Mouse (Mus musculus) embryo, embryonic 9.5 days (tissue): ENCODE data around the gene Slc5a6.
A peak's percentile ranks its signal among the peaks of the same experiment; 100 is the strongest.
"Not testable (repeated sequence)": the region's sequence is repeated elsewhere in the genome, so short reads cannot be mapped to it uniquely, and the experiment has no call there.

Source experiments
- DNase-seq: peaks from one replicate; pipeline ENCODE4 v3.0.0-alpha.2; 2017; ENCODE audit errors: extremely low spot score

Slc5a6 gene

GRCm38 (mm10) chr5:31069810-31070209, 21.1 kb upstream of the Slc5a6 start:
- DNase-seq = no peak

- no peak for DNase-seq
These were observed 6.8 kb upstream of the Slc5a6 start for GRCm38 (mm10) chr5:31055216-31056140.

- peak; percentile 96 for DNase-seq
These were observed 5.8 kb upstream of the Slc5a6 start, which contains the start of gene Cad for GRCm38 (mm10) chr5:31054261-31055215. Cad (plus strand) TSS chr5:31054780.

- not testable (repeated sequence) for DNase-seq
These were observed 5.0 kb upstream of the Slc5a6 start for GRCm38 (mm10) chr5:31053728-31054127.

- DNase-seq = no peak
These were observed 1.7 kb upstream of the Slc5a6 start for GRCm38 (mm10) chr5:31050427-31050826.

- DNase-seq = peak; percentile 99
These were observed 619 bp downstream of the Slc5a6 start, which contains the start of gene Atraid for GRCm38 (mm10) chr5:31047848-31048762. Atraid (plus strand) TSS chr5:31048312.

- no peak for DNase-seq
These were observed 1.6 kb downstream of the Slc5a6 start for GRCm38 (mm10) chr5:31047074-31047473.

- no peak for DNase-seq
These were observed 2.3 kb downstream of the Slc5a6 start for GRCm38 (mm10) chr5:31046416-31046815.

GRCm38 (mm10) chr5:31038171-31038845, 10.4 kb downstream of the Slc5a6 start:
- DNase-seq = no peak

GRCm38 (mm10) chr5:31036556-31036955, 12.2 kb downstream of the Slc5a6 start:
- DNase-seq = not testable (repeated sequence)

GRCm38 (mm10) chr5:31034669-31035068, 14.1 kb downstream of the Slc5a6 start:
- no peak for DNase-seq

- no peak for DNase-seq
These were observed 17.2 kb downstream of the Slc5a6 start for GRCm38 (mm10) chr5:31031508-31031907.

GRCm38 (mm10) chr5:31030926-31031325, 17.8 kb downstream of the Slc5a6 start:
- no peak for DNase-seq

GRCm38 (mm10) chr5:31024641-31025040, 24.1 kb downstream of the Slc5a6 start:
- DNase-seq = no peak

- DNase-seq = no peak
These were observed 25.5 kb downstream of the Slc5a6 start for GRCm38 (mm10) chr5:31023254-31023653.

GRCm38 (mm10) chr5:31022690-31023089, 26.0 kb downstream of the Slc5a6 start:
- DNase-seq = no peak

GRCm38 (mm10) chr5:31021790-31022189, 26.9 kb downstream of the Slc5a6 start:
- not testable (repeated sequence) for DNase-seq

- no peak for DNase-seq
These were observed 32.8 kb downstream of the Slc5a6 start for GRCm38 (mm10) chr5:31015913-31016312.

GRCm38 (mm10) chr5:31012737-31013136, 36.0 kb downstream of the Slc5a6 start:
- no peak for DNase-seq

- peak; percentile 87 for DNase-seq
These were observed 44.5 kb downstream of the Slc5a6 start for GRCm38 (mm10) chr5:31004184-31004583.
